Mouse (Mus musculus): Measurements from ENCODE around the gene Col23a1.

GRCm38 (mm10) chr11:51469341-51469831 is 179.7 kb downstream of the Col23a1 start:
- TF ChIP-seq CTCF (IDR thresholded peaks at IDR 0.05; ENCODE audit: borderline replicate concordance, insufficient read depth, low read length) (no peak), POLR2A (IDR thresholded peaks at IDR 0.05; ENCODE audit: low read depth, low read length) (no peak)

Data from embryonic fibroblast, embryonic 13.5 days (primary cell).